Mouse (Mus musculus): ENCODE measurements around the gene Icam4. TPM values are rescaled to one million over a fixed set of nuclear protein-coding genes. Genes with fewer than 3 reads are reported as not detected.
A peak's percentile ranks its signal among the peaks of the same experiment; 100 is the strongest.
"Not testable (repeated sequence)": the region's sequence is repeated elsewhere in the genome, so short reads cannot be mapped to it uniquely, and the experiment has no call there.

Gene Icam4
- under 1 TPM in 1 of 2 experiments, not detected in 1; 0.63 TPM for total RNA-seq (2021)

DNA sequence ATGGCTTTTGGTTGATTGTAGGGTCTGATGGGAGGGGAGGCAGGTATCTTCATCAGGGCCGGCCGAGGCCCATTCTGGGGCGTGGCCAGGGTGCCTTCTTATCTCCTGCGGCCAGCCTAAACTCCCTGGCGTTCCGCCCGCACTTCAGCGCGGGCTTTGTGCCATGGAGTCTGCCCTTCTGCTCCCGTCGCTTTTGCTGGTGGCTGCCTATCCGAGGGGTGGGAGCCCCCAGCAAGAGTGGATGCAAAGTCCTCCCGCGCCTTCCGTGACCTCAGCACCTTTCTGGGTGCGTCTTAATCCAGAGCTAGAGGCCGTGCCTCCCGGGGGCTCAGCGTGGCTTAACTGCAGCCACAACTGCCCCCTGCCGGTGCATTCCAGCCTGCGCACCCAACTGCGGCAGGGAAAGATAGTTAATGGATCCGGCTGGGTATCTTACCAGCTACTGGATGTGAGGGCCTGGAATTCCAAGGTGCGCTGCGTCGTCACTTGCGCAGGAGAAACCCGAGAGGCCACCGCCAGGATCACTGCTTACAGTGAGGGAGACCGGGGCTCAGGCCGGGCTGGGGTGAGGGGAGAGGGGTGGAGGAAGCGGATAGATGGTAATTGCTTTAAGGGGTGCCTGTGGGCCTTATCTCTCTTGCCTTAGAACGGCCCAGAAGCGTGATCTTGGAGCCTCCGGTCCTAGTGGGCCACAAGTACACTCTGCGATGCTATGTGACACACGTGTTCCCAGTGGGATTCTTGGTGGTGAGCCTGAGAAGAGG, at the start of gene Icam4:
TSS of gene Icam4 (plus strand) at position 83 of the 764 bp plus-strand sequence.
- intact Hi-C loops (cut with DNase I), result loop anchor here (5.0 kb wide), 2 partner anchors 43 to 103 kb away; partner anchors contain the start of genes Fdx1l, Gm49373 and Tyk2
- peak in 1 of 2 experiments; percentile 87 for DNase-seq (ENCODE audit: extremely low spot score in 1 of 2, low spot score in 2 of 2)

DNA sequence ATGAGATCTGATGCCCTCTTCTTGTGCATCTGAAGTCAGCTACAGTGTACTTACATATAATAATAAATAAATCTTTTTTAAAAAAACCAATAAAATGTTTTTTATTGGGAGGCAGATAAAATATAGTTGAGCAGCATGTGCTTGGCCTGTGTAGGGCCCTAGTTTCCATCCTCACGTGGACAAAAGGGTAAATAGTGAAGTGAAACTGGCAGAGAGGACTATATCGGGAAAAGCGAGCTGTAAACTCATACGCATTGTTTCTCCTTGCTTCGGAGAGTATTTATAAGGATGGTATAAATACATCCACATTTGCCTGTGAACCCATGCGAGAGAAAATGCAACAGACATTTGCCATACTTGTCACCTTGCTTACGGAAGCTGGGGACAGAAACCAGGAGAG, 49.4 kb upstream of the Icam4 start:
- intact Hi-C loops (cut with DNase I), result no loop called here
- no peak for DNase-seq (ENCODE audit: extremely low spot score in 1 of 2, low spot score in 2 of 2)

DNA sequence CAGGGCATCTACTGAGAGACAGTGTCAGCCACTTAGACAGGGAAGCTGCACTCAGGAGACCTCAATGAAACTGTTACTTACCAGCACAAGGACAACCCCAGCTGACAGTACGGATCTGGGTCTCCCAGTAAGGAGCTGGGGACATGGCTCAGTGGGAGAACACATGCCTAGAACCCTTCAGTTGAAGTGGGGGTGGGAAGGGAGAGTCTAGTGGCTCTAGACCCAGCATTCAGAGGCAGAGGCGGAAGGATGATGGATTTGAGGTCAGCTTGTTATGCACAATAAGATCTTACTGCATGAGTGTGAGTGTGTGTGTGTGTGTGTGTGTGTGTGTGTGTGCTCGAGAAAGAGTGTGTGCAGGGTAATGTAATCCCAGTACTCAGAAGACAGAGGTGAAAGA, 47.0 kb upstream of the Icam4 start:
- DNase-seq (ENCODE audit: extremely low spot score in 1 of 2, low spot score in 2 of 2), result no peak
- intact Hi-C loops (cut with DNase I), result no loop called here

DNA sequence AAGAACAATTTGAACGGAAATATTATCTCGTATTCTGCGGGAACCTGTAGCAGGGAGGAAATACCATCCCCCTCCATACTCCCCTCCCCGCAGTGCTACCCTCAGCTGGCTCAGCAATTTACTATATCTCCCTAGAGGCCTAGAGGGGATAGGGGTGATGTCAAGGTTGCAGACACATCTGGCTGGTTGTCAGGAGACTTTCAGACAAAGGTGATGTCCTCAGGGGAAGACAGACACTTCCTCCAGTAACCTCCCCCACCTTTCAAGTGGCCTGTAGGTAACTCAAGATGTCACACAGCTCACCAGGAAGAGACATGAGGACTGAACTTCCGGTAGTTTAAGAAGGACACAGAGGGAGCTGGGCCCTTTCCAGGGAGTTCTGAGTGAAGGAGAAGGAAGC, 46.0 kb upstream of the Icam4 start:
- intact Hi-C loops (cut with DNase I), result no loop called here
- no peak for DNase-seq (ENCODE audit: extremely low spot score in 1 of 2, low spot score in 2 of 2)

DNA sequence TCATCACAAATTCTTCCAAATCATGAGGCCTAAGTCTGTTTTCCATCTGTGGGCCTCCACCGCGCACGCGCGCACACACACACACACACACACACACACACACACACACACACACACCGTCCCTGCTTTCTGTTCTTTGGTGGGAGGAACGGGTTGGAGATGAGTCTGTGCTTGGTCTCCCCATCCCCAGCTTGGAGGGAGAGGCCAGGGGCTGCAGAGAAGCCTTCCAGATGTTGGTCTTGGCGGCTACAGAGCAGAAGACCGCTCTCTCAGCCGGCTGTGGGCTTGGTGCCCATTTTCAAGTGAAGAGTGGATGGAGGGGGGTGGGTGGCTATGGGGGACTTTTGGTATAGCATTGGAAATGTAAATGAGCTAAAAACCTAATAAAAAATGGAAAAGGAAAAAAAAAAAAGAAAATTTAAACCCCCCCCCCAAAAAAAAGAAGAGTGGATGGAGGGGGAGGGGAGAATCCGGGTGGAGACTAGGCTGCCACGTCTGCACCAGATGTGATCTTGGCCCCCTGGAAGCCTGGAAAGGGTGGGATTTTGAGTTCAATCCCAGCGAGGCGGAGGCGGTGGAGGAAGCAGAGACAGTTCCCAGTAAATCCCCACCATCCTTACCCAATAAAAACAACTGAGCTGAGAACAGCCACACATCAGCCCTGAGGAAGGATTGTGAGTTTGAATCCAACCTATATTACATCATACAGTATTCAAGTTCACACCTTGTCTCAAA, 42.1 kb upstream of the Icam4 start:
- intact Hi-C loops (cut with DNase I), result no loop called here
- DNase-seq (ENCODE audit: extremely low spot score in 1 of 2, low spot score in 2 of 2), result peak in 1 of 2 experiments; percentile 51

DNA sequence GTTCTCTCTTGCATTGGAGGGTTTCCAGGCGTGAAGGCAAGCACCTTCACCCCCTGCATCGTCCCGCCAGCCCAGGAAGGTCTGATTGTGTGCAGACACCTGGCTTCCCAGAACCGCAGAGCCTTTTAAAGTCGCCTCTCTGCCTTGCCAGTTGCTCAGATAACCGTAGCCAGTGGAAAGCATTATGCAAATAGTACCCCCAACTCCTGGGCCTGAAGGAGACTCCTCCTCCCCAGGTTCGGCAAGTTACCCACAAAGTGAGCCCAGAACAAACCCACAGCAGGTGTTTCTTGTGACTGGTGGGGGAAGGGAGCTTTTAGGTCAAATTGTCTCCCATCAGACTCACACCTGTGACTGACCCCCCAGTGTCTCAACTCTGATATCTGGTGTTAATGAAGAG, 41.2 kb upstream of the Icam4 start:
- no peak for DNase-seq (ENCODE audit: extremely low spot score in 1 of 2, low spot score in 2 of 2)
- intact Hi-C loops (cut with DNase I), result no loop called here

DNA sequence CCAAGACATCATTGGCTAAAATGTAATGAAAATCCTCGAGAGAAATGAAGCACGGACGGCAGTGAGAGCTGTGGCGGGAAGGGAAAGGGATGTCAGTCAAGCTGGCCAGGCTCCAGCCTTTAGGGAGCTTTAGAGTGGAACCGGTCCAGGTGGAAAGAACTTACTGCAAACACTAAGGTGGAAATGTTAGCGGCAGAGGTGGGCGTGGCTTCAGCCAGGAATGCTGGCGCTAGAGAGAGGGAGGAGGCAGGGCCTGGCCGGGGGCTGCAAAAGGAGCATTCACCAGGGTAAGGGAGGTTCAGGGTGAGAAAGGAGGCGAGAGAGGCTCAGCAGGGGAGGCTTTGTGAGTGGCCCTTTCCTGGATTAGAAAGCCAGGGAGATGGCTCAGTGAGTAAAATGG, 38.3 kb upstream of the Icam4 start:
- intact Hi-C loops (cut with DNase I), result no loop called here
- no peak for DNase-seq (ENCODE audit: extremely low spot score in 1 of 2, low spot score in 2 of 2)

DNA sequence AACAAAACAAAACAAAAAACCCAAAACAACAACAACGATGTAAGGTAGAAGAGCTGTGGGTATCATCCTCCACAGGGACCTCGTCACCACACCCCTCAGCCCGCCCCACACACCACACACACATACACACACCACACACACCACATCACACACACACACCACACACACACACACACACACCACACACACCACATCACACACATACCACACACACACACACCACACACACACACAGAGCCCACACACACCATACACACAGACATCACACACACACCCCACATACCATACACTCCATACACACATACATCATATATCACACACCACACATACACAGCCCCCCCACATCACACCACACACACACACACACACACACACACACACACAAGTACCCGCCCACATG, 37.6 kb upstream of the Icam4 start:
- intact Hi-C loops (cut with DNase I), result no loop called here
- no peak for DNase-seq (ENCODE audit: extremely low spot score in 1 of 2, low spot score in 2 of 2)

DNA sequence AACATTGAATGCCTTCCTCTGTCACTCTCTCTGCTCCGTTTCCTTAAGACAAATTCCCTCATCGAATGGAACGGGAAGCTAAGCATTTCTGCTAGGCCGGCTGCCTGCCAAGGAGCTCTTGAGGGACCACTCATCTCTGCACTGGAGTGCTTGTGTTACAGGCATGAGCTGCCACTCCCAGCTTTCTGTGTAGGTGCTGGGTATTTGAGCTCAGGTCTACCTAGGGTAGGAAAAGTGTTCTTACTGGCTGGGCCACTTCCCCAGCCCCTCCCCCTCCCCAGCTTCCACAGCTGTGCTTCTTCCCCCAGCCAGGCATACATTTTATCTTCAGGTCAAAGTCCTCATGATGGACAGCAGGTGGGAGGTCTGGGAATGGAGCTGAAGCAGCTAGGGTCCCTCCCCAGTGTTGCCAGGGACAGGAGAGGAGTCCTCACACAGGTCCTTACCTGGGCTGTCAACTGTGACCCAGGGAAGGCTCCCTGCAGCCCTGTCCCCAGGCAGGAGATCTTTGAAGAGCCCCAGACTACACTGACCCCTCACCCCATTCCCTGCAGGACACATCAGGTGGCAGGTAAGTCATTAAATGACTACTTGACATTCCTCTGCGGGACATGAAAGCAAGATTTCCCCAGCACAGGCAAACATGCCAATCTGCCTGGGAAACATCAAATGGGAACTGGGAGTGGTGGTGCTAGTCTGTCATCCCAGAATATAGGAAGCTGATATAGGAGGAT, 35.8 kb upstream of the Icam4 start:
- no peak for DNase-seq (ENCODE audit: extremely low spot score in 1 of 2, low spot score in 2 of 2)
- intact Hi-C loops (cut with DNase I), result no loop called here

DNA sequence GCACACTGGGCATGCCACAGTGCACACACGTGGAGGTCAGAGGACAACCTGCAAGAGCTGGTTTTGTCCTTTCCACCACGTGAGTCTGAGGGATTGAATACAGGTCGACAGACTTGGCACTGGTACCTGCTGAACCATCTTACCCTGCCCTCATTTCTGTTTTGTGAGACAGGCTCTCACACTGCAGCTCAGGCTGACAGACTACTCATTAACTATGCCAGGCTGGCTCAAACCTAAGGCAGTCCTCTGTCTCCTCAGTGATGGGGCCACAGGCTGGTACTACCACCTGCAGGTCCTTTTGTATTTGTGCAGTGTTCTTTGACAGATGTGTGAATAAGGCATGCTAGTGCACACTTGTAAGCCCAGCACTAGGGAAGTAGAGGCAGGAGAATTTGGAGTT, 34.1 kb upstream of the Icam4 start:
- no peak for DNase-seq (ENCODE audit: extremely low spot score in 1 of 2, low spot score in 2 of 2)
- intact Hi-C loops (cut with DNase I), result no loop called here

DNA sequence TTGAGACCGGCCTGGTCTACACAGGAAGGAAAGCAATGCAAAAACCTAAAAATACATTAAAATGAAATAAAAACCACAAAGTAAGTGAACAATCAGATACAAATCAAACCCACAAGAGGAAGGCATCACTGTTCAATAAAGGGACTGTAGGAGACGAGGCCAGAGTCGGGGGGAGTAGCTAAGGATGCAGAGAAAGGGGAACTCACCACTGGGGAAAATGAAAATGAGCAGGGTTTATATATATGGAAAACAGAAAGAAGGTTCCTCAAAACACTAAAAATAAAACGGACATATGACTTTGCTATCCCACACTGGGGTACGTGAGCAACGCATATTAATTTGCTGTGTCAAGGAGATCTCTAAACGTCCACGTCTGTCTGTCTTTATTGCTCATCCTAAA, 32.1 kb upstream of the Icam4 start:
- intact Hi-C loops (cut with DNase I), result no loop called here
- no peak for DNase-seq (ENCODE audit: extremely low spot score in 1 of 2, low spot score in 2 of 2)

DNA sequence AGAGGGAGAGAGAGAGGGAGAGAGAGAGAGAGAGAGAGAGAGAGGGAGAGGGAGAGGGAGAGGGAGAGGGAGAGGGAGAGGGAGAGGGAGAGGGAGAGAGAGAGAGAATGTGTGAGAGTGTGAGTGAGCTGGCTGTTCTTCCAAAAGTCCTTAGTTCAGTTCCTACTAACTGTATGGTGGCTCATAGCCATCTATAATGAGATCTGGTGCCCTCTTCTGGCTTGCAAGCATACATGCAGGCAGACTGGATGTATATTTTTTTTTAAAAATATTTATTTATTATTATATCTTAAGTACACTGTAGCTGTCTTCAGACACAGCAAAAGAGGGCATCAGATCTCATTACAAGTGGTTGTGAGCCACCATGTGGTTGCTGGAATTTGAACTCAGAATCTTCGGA, 30.8 kb upstream of the Icam4 start:
- intact Hi-C loops (cut with DNase I); DNase-seq (ENCODE audit: extremely low spot score in 1 of 2, low spot score in 2 of 2): not testable (repeated sequence)

DNA sequence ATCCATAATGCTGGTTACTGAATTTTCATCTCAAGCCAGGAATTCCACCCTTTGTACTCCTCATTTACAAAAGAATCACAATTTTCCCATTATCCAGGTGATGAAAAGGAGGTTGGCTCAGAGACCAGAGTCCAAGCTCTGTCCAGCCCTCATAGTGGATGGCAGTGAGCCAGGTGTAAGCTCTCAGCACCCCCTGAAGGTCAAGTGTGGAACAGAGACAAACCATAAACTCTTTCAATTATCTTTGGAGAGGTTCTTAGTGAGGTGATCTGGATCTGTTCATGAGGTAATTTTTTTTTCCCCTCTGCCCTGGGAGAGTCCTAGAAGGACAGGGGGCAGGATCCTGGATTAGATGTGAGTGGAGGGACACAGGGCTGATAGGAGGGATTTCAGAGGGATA, 28.4 kb upstream of the Icam4 start:
- intact Hi-C loops (cut with DNase I), result loop anchor here (5.0 kb wide), 2 partner anchors 49 to 99 kb away; no protein-coding TSS in a partner anchor
- peak in 1 of 2 experiments; percentile 41 for DNase-seq (ENCODE audit: extremely low spot score in 1 of 2, low spot score in 2 of 2)

DNA sequence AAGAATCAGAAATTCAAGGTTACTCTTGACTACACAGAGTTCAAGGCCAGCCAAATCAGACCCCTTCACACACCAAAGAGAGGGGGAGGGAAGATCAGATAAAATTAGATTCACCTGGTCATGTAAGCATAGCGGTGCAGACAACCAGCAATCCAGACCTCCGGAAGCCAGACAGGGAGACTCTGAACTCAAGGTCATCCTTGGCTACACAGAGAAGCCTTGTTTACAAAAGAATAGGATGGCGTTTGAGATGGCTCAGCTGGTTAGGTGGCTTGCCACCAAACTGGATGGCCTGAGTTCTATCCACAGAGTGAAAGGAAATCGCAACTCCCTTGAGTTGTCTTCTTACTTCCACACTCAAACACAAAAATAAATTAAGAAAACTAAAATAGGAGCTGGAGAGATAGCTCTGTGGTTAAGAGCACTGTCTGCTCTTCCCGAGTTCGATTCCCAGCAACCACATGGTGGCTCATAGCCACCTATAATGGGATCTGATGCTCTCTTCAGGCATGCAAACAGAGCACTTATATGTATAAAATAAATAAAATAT, 27.4 kb upstream of the Icam4 start:
- no peak for DNase-seq (ENCODE audit: extremely low spot score in 1 of 2, low spot score in 2 of 2)
- intact Hi-C loops (cut with DNase I), result loop anchor here (5.0 kb wide), 2 partner anchors 49 to 99 kb away; no protein-coding TSS in a partner anchor

DNA sequence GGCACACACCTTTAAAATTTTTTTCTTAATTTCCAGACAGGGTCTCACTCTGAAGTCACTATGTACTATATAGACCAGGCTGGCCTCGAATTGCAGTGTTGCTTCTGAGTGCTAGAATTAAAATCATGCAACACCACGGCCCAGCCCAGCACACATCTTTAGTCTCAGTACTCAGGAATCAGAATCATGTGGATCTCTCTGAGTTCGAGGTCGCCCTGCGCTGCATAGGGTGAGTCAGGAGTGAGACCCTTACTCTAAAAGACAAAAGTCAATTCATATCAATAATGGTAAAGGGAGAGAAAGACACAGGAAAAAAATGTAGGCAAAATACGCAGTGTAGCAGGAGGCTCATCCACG, 26.9 kb upstream of the Icam4 start:
- intact Hi-C loops (cut with DNase I), result loop anchor here (5.0 kb wide), 2 partner anchors 50 to 100 kb away; no protein-coding TSS in a partner anchor

DNA sequence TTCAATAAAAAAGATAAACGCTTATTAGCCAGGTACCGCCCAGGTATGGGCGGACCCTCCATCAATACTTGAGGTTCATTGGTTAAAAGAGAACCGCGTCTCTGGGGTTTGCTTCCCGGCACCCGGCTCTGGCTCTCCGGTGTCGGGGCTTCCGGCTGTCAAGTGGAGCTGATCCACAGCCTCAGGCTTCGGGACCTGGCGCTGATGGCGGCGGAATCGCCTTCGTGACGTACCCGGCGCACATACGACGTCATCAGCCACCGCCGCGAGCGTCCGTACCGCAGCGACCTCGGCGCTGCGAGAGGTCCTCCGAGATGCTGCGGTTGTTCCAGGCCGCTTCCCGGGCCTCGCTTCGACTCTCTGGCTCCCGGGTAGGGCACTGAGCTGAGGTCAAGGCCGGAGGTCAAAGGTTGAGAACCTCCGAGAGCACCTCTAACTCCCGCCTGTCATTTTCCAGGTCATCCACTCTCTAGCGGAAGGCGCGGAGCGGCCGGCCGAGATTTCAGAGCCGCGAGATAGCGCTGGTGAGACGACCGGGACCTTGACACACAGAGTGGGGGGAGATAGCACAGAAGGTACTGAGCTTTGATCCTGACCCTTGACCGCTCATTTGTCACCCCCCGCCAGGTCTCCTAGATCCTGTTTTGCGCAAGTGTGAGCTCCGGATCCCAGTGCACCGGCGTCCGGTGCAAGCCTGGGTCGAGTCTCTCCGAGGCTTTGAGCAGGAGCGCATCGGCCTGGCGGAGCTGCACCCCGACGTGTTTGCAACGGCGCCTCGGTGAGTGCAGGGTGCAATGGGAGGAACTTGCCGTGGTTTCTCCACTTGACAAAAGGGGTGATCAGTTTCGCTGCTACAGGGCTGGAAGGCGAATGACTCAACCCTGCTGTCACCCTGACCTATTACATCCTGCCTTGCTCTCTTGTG, 26.3 kb upstream of the Icam4 start, which contains the start of gene Mrpl4:
TSS of gene Mrpl4 (plus strand) at position 112 of the 925 bp plus-strand sequence.
- intact Hi-C loops (cut with DNase I), result loop anchor here (5.0 kb wide), 2 partner anchors 51 to 101 kb away; no protein-coding TSS in a partner anchor
- DNase-seq (ENCODE audit: extremely low spot score in 1 of 2, low spot score in 2 of 2), result peak; percentile 88 to 93

More for the DNA sequence above, 26.9 kb upstream of the Icam4 start:
- DNase-seq (ENCODE audit: extremely low spot score in 1 of 2, low spot score in 2 of 2), result no peak

DNA sequence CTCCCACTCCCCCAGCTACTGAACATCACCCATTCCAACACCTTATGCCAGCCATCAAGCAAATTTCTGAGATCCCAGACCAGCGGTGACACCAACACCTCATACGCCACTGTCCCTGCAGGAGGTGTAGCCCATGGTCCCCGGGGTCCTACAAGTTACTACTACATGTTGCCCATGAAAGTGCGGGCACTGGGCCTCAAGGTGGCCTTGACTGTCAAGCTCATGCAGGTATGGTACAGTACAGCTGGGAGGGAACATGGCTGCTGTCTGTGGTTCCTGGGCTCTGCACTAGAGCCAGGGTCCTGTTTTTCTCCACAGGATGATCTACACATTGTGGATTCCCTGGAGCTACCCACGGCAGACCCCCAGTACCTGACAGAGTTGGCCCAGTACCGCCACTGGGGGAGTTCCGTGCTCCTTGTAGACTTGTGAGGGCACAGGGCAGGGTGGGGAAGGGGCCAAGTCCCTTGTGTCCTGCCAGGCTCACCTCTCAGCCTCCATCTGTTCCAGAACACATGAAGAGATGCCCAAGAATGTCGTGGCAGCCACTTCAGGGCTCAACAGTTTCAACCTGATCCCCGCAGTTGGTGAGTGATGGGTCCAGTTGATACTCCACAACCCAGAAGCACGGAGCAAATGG, 21.7 kb upstream of the Icam4 start:
- no peak for DNase-seq (ENCODE audit: extremely low spot score in 1 of 2, low spot score in 2 of 2)
- intact Hi-C loops (cut with DNase I), result no loop called here

DNA sequence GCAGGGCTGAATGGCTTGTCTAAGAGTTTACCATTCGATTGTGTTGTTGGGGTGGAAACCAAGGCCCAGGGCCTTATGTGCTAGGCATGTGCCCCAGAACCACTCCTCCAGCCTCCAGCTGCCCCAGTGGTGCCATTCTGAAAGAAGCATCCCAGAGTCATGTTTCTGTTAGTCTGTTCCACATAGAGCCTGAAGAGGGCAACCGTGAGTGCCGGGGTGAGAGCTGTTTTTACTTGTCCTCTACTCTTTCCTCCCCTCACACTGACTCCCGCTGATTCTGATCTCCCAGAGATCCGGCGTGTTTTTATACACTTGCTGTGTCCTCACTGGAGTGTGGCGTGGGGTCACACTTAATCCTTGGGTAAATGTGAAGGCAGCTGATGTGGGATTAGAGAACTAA, 21.2 kb upstream of the Icam4 start:
- intact Hi-C loops (cut with DNase I), result no loop called here

More for the DNA sequence above, 21.2 kb upstream of the Icam4 start:
- no peak for DNase-seq (ENCODE audit: extremely low spot score in 1 of 2, low spot score in 2 of 2)

Measured in left cerebral cortex, postnatal 10 days (tissue).